Mouse (Mus musculus) A20 (cell line): Measurements from ENCODE around the gene A930009A15Rik.

Experiments used
- DNase-seq: peaks from one replicate; pipeline ENCODE4 v3.0.0-alpha.2; 2011; ENCODE audit warnings: low read depth, low spot score

The A930009A15Rik gene

DNA sequence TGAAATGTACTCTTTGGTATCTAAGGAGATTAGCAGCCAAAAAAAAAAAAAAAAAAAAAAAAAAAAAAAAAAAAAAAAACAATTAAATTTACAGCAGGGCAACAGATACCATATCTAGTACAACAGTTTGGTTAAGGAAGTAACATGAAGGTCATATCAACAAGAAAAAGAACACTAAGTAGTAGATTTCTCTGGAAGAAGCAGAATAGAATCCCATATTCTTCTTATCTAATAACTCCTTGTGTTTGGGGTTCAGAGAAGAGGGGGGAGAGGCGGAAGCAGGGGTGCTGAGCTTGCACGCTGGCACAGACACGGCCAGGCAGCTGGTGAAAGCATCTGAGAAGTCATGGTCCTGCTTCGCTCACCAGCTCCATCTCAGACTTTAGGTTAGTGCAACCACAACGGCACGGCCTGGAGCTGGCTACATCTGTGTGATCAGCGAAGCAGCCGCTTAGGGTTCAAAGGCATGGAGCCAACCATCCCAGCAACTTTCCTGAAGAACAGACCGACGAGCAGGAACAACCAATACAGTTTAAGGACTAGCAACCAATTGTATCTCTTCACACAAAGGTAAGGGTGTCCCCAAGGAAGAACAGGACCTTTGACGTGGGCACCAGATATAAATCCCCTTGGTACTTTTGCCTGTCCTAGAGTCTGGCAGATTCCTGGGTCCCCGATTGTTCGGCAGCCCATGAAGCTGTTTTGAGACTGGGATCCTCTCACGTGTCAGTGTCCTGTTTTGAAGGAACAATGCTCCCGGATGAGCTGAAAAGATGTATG lies at the start of gene A930009A15Rik:
Gene A930009A15Rik (plus strand): TSS at position 275 of the 780 bp plus-strand sequence.
- DNase-seq = no peak

DNA sequence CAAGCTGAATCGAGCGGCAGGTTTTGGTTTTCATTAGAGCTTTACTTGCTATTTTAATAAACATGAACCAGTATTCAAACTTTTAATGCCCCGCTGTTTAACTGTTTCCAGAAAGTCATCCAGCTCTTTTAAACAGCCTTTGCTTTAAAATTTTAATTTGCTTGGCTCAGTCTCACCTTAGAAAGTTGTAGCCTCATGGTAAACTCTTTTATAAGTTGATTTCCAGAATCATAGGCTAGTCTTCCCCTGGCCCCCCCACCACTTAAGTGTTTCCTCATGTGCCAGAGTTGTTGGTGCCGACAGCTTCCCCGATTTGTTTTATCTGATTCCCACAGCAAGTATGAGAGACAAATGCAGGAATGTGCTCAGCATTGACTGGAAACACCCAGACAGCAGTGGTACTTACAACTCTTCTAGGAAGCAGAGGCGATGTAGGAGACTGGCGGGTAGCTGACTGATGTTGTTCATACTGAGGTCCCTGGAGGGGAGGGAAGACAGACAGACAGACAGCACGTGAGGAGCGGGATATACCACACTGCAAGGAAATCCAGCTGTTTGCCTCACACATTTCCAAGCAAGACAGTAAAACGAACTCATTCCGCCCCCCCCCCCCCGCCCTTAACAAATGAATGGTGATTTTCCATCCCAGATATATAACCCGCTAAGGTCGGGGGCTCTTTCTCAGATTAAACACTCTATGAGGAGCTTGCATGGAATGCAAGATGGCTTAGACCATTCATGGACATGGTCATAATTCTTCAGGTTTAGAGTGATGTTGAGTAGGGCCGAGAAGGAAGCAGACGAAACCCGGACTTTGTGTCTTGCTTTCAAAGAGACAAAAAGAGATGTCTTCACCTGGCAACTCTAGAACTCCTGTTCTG lies 49.3 kb upstream of the A930009A15Rik start:
- no peak for DNase-seq

DNA sequence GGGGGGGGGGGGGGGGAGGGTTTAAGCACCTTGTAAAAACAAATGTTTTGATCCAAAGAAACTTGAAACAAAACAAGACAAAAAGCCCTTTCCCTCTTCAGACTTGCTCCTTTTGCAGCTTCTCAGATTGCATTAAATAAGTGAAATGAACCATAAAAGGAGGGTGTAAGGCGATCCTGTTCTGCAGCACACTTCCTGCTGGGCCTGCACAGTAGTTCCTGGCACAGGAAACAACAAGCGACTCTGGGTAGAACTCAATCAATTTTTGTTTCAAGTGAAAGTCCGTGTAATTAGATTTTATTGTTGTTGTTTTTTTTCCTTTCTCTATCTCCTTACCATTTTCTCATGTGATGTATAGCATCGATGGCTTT lies 48.7 kb upstream of the A930009A15Rik start:
- DNase-seq = no peak

DNA sequence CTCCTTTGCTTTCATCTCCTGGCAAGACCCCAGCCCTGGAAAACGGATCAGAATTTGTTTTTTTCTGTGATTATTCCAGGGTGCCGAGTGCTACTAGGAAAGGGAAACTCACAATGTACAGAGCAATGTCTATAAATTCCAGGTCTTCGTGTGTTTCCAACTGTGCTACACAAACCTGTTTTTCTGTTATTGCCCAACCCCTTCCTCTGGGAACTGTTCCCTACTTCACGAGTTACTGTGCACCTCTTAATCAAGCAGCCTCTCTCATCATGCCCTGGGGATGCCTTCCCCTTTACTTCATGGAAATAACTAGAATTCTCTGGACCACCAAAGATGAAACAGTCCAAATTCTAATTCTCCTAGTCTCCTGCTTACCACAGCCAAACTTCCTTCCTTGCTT lies 40.9 kb upstream of the A930009A15Rik start:
- DNase-seq = no peak

DNA sequence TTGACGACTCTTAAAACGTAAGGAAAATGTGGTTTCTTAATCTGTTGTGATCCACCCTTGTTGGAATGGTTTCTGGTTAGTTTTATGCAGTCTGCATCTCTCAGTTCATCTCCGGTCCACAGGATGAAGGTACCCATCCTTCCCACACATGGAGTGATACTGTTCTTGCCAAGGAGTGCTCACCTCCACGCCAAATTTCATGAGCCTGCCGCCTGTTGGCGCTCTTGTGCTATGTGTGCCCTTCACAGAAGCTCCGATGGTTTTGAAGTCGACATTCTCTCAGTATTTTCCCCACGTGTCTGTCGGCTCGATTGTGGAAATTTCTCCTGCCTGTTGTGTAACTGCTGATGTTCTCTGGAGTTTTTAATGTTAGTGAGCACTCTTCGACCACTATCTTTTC lies 40.0 kb upstream of the A930009A15Rik start:
- DNase-seq = no peak

GRCm38 (mm10) chr10:115530746-115531145 lies 39.0 kb upstream of the A930009A15Rik start:
- DNase-seq = no peak

DNA sequence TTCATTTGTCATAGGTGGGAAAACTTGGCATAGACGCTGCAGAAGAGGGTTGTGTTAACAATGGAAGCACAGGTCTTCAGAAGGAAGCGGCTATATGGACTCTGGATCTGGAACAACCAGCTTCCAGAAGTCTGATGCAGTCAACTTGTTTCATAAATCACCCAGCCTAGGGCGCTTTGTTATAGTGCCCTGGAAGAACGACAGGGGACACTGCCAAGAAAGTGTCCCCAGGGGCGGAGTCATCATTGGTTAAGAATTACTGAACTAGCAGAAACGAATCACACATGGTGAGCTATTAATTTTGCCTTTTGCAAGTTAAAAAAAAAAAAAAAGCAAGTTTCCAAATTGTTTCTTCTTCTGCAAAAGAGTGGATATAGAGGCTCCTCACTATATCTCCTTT lies 26.9 kb upstream of the A930009A15Rik start:
- no peak for DNase-seq

DNA sequence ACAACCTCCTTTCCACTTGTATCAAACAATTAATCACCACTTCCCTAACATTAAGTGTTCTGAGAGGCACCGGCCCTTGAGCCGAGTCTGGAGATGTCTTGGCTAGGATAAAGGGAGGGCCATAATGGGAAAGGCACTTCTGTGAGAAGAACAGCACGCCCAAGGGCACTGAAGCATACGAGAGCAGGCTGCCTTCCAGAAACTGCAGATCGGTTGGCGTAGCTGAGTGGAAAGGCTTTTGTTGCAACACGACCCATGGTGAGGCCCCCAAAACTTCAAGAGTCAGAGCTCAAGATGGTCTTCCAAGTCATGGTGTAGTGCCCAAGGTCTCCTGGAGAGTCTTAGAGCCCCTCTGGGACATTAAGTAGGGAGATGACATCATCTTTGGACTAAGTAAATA lies 19.5 kb upstream of the A930009A15Rik start:
- no peak for DNase-seq

DNA sequence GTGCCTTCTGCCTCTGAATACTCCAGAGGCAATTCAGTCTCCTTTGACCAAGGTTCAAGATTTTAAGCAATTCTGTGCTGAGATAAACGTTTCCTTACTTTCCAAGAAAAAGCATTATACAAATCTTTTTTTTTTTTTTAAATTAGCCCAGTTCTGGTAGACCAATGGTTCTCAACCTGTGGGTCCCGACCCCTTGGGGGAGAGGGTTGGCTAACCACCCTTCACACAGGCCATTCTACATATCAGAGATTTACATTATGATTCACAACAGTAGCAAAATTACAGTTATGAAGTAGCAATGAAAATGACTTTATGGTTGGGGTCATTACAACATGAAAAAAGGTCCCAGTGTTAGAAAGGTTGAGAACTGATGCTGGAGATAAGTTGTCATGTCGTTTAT lies 18.7 kb upstream of the A930009A15Rik start:
- DNase-seq = no peak

GRCm38 (mm10) chr10:115553352-115554113 lies 16.3 kb upstream of the A930009A15Rik start:
- no peak for DNase-seq

- DNase-seq = no peak
Measured at GRCm38 (mm10) chr10:115555191-115555765, 14.5 kb upstream of the A930009A15Rik start.

DNA sequence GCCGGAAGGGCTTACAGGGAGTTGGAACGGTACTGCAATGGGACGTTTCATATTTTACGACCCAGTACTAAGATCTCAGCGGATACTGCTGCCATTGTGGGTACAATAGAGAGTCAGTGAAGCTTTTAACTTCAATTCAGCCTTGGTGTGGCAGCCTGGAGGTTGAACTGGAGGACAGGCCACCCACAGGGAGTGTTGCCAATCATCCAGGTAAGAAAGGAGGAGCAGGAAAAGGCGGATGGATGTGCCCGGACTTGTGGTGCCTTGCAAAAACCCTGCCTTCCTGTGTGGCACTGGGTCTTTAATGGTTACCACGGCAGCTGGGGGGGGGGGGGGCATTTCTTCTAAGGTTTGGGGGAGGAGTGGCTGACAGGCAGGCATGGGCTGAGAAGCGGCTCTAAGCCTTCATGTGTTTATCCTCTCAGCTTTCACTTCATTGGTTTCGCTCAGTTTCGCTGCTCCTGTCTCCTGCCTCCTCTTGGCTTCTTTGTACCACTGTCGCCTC lies 13.0 kb upstream of the A930009A15Rik start:
- no peak for DNase-seq

GRCm38 (mm10) chr10:115561136-115561880 lies 8.5 kb upstream of the A930009A15Rik start:
- no peak for DNase-seq

DNA sequence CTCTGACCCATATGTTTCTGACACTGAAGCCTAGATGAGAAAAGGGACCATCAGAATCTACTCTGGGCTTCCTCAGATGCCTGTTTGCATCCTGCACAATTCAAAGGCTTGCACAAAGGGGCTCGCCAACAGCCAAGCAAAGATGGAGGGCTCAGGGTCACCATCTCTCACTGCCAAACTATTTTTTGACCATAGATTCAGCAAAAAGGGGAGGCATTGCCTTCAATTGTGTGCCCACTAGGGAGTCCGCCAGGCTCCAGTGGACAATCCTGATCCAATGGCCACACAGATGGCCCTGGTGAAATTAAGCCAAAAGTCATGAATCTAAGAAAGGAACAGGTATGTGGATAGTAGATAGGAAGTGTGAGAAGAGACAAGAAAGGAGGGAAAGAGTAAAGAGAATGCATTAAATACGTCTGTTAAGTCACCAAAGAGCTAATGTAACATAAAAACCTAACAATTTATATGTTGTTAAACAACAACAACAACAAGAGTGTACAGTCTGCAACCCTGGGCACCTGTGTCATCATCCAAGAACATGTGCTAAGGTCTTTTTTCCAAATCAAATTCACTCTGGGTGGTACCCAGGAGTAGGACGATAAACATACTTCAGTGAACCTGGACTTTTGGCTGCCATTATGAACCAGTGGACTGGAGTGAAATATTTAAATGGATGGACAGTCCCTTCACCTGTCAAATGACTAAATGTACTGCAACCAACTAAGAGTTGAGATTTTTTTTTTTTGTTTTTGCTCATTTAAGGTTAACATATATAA lies 6.7 kb upstream of the A930009A15Rik start:
- DNase-seq = no peak

DNA sequence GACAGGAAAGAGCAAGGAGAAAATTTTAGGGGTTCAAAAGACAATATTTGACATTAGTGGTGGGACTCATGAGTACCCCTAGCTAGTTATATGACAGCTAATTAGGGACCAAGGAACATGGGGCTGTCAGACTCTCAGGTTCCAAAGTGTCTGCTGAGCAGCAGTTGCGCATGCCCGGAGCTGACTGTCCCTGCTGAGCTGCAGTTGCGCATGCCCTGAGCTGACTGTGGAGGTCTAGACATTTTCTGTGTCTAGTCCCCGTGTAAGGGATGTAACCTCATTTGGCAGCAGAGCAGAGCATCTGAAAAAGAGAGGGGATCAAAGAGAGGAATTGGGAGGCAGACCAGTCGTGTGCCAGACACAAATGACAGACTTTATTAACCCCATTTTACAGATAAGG lies 5.8 kb upstream of the A930009A15Rik start:
- DNase-seq = no peak

- no peak for DNase-seq
Measured at GRCm38 (mm10) chr10:115570577-115570976, 791 bp downstream of the A930009A15Rik start.

- no peak for DNase-seq
Measured at GRCm38 (mm10) chr10:115571317-115571716, 1.5 kb downstream of the A930009A15Rik start.

- DNase-seq = no peak
Measured at GRCm38 (mm10) chr10:115571734-115572440, 2.1 kb downstream of the A930009A15Rik start.

DNA sequence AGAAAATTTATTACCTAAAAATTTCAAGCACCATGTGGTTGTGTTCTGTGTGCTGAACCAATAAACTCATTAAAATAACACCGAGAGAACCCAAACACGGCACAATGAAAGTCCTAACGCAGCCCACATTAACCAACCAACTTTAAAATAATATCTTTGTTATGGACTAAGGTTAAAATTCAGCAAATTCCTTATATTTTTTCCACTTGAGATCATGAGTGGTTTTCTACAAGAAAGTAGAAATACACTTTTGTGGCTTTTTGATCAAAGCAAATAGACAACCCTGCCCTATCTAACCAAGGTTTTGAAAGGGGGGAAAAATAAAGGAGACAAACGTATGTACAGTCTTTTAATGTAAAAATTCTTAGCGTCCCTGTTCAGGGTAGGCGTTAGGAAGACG lies 9.3 kb downstream of the A930009A15Rik start:
- no peak for DNase-seq
